Mouse (Mus musculus) frontal cortex, postnatal 10 days (tissue): ENCODE measurements around the gene U2af2.

Experiments used
- DNase-seq, 2 experiments: peaks; one replicate each; pipeline ENCODE4 v3.0.0; 2022; ENCODE audit warnings: low spot score in 2 of 2, mixed read lengths in 1 of 2

The U2af2 gene

DNA sequence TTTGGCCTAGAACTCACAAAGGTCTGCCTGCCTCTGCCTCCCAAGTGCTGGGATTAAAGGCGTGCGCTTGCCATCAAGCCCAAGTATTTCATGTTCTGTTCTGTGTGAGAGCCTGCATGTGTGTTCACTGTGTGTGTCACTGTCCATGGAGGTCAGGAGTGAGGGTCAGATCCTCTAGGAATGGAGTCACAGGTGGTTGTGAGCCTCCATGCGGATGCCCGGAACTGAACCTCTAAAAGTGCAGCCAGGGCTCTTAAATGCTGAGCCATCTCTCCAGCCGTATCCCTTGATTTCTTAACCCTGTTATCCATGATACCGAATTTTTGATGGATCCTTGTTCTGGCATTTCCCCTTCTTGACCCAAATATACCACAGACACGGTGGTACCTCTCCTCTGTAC, 24.9 kb upstream of the U2af2 start:
- no peak for DNase-seq

GRCm38 (mm10) chr7:5037467-5037866, 24.5 kb upstream of the U2af2 start:
- no peak for DNase-seq

- DNase-seq, result peak; percentile 88 to 92
Observed at GRCm38 (mm10) chr7:5038109-5038732, 23.7 kb upstream of the U2af2 start, which contains the start of gene Zfp784. Gene Zfp784 (minus strand): TSS chr7:5038446.

- no peak for DNase-seq
Observed at GRCm38 (mm10) chr7:5038940-5039339, 23.0 kb upstream of the U2af2 start.

- DNase-seq, result no peak
Observed at GRCm38 (mm10) chr7:5044981-5045380, 17.0 kb upstream of the U2af2 start.

DNA sequence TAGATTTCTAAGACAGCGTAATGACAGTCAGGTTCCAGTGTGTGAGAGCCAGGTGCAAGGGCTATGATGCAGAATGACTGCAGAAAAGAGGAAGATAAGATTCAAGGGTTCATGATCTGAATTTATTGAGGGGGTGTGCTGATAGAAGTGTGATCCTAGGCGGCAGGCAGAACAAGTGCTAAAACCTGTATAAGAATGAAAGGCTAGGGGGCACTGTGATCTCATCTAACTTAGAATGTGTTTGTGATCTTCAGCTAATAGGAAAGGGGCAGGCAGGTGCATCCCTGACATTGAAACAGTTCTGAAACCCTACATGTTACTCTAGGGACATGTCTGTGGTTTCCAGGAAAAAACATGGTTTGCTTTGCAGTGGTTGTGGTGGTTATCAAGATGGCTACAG, 15.8 kb upstream of the U2af2 start:
- DNase-seq, result no peak

DNA sequence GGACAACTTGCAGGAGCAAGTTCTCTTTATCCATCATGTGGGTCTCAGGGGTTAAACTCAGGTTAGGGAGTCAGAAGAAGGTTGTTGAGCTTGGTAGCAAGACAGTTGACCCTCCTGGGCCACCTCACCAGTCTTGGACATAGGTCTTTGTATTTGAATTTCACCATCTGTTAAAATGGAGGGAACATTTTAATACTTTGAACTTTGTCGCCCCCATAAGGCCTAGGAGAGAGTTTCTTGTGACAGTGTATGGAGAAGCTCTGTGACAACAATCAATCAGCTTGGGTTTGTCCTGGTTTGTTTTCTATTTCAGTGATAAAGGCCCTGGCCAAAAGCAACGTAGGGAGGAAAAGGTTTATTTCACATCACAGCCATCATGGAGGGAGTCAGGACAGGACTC, 14.6 kb upstream of the U2af2 start:
- DNase-seq, result no peak

DNA sequence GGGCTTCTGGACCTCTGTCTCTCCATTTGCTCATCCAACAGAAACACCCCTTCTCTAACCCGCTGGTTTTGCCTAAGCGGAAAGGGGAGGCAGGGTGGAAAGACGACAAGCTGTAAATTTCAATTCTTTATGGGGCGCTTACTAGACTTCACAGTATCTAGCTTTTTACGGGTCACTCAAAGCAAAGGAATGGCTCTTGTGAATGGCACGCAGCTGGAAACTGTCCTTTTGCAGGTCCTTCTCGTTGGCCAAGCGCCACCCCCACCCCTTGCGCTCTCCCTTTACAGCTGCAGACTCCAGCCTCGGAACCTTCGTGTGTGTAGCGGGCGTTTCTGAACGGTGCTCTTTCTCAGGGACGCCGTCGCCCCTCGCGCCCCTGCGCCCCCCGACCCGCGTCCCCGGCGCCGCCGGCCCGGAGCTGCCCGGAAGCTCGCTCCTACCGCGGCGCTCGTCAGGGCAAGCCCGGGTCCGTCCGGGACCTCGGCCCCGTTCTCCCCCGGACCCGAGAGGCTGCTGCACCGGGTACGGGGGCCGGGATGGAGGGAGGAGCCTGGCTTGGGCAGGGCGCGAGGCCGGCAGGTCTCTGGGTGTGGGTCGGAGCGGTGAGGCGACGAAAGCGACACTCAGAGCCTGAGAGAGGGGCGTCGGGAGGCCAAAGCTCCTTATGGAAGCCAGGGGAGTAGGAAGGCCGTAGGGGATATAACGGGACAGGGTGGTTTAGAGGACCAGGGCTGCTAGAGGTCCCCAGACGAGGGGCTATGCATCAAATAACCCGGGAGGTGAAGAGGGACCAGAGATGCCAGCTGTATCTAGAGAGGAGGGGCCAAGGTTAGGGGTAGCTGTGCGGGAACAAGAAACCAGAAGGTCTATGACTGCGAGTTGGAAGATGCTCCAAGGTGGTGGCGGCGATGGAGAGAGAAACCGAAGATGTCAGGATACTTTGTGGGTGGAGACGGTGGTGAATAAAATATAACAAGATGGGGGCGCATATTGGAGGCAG, 10.4 kb upstream of the U2af2 start, which contains the start of gene Zfp580:
Gene Zfp580, plus strand, starts transcription at position 346 of the 1,000 bp plus-strand sequence.
- peak; percentile 69 to 78 for DNase-seq

- DNase-seq, result no peak
Observed at GRCm38 (mm10) chr7:5052438-5052837, 9.5 kb upstream of the U2af2 start.

DNA sequence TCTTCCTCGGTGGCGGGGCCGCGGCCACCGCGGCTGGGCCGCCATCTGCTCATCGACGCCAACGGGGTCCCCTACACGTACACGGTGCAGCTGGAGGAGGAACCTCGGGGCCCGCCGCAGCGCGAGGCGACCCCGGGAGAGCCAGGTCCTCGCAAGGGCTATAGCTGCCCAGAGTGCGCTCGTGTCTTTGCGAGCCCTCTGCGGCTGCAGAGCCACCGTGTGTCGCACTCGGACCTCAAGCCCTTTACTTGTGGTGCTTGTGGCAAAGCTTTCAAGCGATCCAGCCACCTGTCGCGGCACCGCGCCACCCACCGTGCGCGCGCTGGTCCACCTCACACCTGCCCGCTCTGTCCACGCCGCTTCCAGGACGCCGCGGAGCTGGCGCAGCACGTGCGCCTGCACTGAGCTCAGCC, 9.0 kb upstream of the U2af2 start:
- DNase-seq, result no peak

DNA sequence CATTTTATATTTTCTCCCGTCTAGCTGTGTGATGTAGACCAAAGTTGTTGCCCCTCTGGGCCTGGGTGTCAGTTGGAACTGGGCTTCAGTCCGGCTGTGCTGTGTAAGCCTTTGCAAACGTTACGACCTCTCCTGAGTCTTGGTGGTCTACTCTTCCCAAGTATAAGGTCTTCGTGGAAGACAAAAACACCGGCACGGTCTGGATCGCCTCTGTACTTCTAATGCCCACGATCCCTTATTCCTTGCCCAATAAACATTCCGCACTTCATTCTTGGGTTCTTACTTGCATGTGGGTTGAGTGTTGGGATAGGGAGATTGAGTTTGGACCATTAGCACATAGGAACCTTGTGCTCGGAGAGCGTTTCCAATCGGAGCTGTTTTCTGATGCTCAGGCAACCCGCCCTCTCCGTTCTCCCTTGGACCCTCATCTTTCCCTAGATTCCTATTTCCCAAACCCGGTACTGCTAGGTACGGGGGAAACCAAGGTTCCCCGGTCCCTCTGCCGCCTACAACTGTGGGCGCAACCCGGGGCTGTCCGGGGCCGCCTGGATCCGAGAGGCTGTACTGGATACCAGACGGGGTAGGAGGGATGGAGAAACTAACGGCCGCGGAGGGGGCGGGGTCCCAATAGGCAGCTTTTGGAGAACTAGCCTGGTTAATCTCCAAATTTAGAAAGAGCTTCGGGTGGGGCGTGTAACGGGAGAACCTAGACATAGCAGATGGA, 8.3 kb upstream of the U2af2 start:
- DNase-seq, result no peak

DNA sequence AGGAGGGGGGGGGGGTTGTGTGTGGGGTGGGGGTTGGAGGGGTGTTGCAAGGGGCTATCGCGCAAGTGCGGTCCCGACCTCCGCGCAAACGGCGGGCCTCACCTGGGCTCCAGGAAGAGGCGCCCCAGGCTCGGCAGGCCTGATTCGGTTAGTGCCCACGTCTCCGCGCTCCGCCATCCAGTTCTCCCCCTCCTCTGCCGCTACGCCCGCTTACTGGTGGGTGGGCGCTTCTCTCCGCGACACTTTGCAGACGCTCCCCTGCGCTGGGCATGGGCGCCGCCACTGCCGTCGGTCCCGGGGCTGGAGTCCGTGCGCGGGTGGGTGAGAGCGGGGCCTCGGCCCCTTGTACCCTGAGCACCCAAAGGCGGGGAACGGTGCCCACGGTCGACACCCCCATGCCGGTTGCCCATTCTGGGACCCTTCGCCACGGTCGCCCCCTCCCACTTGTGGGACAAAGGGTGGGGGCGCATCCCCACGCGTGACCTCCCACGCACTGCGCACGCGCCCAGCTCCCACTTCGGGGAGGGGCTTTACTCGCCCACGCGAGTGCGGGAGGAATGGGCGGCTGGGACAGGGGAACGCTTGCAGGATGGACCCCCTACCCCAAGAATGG, 5.2 kb upstream of the U2af2 start:
- peak; percentile 74 to 75 for DNase-seq

- DNase-seq, result no peak
Observed at GRCm38 (mm10) chr7:5057381-5057780, 4.6 kb upstream of the U2af2 start.

DNA sequence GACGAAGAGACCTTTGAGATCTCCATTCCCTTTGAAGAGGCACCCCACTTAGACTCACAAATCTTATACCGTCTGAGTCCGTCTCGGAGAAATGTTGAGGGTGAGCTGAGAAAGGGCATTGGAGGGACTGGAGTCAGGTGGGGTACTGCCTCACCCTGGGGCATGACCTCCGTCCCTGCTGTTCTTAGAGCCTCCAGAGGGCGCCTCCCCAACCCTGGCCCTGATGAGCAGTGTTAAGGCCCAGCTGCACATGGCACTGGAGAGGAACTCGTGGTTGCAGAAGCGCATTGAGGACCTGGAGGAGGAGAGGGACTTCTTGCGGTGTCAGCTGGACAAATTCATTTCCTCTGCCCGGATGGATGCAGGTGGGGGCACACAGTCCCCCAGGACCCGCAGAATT, 4.1 kb upstream of the U2af2 start:
- DNase-seq, result no peak

DNA sequence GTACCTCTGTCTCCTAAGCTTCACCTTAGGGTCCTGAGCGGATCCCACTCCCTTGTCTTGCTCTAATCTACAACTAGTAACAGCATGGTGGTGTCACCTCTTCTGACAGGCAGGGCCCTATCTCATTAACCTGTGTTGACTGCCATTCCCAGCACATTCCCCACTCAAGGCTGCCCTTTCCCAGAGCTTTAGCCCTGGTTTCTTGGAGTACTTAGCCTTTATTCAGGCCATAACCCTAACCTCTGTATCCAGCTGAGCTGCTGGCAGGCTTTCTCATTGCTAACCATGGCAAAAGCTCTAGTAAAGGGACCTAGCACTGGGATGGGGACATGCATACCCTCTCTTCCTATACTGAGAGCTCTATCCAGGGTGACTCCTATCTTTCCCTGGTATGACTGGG, 3.3 kb upstream of the U2af2 start:
- DNase-seq, result no peak

DNA sequence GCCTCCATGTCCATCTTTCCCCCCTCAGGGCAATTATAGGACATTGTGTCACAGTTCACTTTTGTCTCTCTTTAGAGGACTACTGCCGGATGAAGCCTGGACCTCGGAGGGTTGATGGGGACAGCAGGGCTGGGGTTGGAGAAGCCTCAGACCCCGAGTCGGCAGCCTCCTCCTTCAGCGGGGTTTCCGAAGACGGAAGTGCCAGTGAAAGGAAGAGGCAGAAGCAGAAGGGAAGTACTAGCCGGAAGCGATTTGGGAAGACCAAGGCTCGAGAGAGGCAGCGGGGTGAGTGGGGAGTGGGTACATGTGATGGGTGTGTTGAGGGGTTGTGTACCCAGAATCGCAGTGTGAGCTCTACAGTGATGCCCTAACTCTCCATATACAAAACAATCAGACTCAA, 2.5 kb upstream of the U2af2 start:
- DNase-seq, result no peak

- DNase-seq, result peak; percentile 74 to 78
Observed at GRCm38 (mm10) chr7:5060239-5060731, 1.7 kb upstream of the U2af2 start.

DNA sequence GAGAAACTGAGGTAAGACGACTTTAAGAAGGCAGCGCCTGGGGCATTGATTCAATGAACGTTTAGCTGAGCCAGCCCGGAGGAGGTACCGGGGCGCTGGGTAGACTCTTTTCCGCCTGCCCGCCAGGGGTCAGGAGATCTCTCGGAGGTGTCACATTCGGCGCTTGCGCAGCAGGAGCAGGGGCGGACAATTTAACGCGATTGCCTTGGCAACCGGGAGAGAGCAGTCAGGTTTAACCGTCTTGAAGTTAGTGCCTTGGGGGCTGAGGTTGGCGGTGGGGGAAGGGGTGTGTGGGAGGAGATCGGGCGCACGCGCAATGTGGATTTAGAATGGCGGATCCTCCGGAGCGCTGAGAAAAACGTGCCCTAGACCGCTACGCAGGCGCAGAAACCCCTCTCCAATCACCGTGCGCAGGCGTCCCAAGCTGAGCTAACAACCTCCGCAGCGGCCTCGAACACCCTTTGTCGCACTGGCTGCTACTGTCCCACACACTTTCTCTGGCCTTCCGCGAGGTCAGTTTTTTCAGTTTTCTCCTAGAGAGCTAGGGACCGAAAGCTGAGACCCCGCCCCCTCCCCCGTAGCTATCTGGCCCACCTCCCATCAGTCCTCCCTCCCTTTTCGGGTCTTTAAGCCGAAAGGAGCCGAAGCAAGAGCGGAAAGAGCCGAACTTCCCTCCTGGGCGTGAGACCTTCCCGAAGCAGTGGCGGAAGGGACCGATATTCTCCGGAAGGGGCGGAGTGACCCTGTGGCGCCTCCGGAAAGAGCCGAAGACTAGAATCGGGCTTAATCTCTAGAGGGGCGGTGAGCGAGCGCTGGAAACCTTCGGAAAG, 784 bp upstream of the U2af2 start:
- DNase-seq, result peak; percentile 97 to 99

- no peak for DNase-seq
Observed at GRCm38 (mm10) chr7:5062360-5063001, 538 bp downstream of the U2af2 start.

DNA sequence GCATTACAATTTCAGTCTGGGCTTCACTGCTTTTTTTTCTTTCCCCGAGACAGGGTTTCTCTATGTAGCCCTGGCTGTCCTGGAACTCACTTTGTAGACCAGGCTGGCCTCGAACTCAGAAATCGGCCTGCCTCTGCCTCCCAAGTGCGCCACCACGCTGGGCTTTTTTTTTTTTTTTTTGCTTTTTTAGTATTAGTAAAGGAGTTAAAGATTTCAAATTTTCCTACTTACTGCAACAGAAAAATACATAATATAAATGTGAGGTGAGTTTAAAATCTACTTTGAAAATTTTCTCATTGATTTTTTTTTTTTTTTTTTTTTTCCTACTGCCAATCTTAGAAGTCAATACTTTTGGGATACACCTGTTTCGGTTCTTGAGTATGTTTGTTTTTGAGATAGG, 2.9 kb downstream of the U2af2 start:
- DNase-seq, result no peak
